Mouse (Mus musculus): Measurements from ENCODE around the gene Kcnk7. TPM values are rescaled to one million over a fixed set of nuclear protein-coding genes. Genes with fewer than 3 reads are reported as not detected.

Kcnk7 gene
- total and polyA plus RNA-seq, 2 experiments from 2014 or later, result 0.30 TPM; not detected in 1

- Histone ChIP-seq H3K27ac (ENCODE audit: low read depth) (peak overlapping the region; percentile 56), H3K4me3 (ENCODE audit: low read depth, low read length) (no peak overlapping the region), H3K9ac (replicated peaks; ENCODE audit: low read depth, low read length) (no peak overlapping the region), H3K9me3 (replicated peaks; ENCODE audit: control insufficient read depth, low read length) (no peaks in the 10 kb centered on the region), H3K4me2 (ENCODE audit: low read depth, low read length) (peak overlapping the region; percentile 32), H3K36me3 (replicated peaks; ENCODE audit: control insufficient read depth, insufficient read depth, low read length) (peaks cover 78% of the 10 kb centered on the region), H3K27me3 (ENCODE audit: control insufficient read depth, insufficient read depth, low read length) (no peaks in the 10 kb centered on the region), H3K4me1 (ENCODE audit: control insufficient read depth, insufficient read depth) (peaks cover 7% of the 10 kb centered on the region)
- TF ChIP-seq EP300 (IDR thresholded peaks at IDR 0.05; ENCODE audit: low read depth) (no peak), CTCF (IDR thresholded peaks at IDR 0.05; ENCODE audit: low read depth) (no peak)
- 72% methylated on average over 5 of the region's 5 CpGs for WGBS
- no peak for DNase-seq (ENCODE audit: low spot score)
- ATAC-seq (ENCODE audit: insufficient read depth, low read depth), result 0 out of 2 replicates have a peak, but pooled peaks have one; percentile 1
Observed at GRCm38 (mm10) chr19:5713255-5713654, 9.1 kb downstream of the Kcnk7 start.

GRCm38 (mm10) chr19:5713730-5714129 is 9.6 kb downstream of the Kcnk7 start:
- Histone ChIP-seq H3K4me3 (ENCODE audit: low read depth, low read length) (no peak overlapping the region), H3K4me1 (ENCODE audit: control insufficient read depth, insufficient read depth) (peaks cover 7% of the 10 kb centered on the region), H3K27ac (ENCODE audit: low read depth) (peak overlapping the region; percentile 56), H3K9ac (replicated peaks; ENCODE audit: low read depth, low read length) (no peak overlapping the region), H3K4me2 (ENCODE audit: low read depth, low read length) (peak overlapping the region; percentile 32), H3K9me3 (replicated peaks; ENCODE audit: control insufficient read depth, low read length) (no peaks in the 10 kb centered on the region), H3K36me3 (replicated peaks; ENCODE audit: control insufficient read depth, insufficient read depth, low read length) (peaks cover 78% of the 10 kb centered on the region), H3K27me3 (ENCODE audit: control insufficient read depth, insufficient read depth, low read length) (no peaks in the 10 kb centered on the region)
- WGBS, result 20% methylated on average over 2 of the region's 2 CpGs
- DNase-seq (ENCODE audit: low spot score) (peak; percentile 77), ATAC-seq (ENCODE audit: insufficient read depth, low read depth) (peak; percentile 66)
- no peak for TF ChIP-seq EP300 (IDR thresholded peaks at IDR 0.05; ENCODE audit: low read depth)
- TF ChIP-seq CTCF (IDR thresholded peaks at IDR 0.05; ENCODE audit: low read depth), result no peak

GRCm38 (mm10) chr19:5715793-5716688 is 11.9 kb downstream of the Kcnk7 start:
- H3K27me3 ChIP-seq (ENCODE audit: control insufficient read depth, insufficient read depth, low read length), result no peaks in the 10 kb centered on the region
- WGBS, result 53% methylated on average over 42 of the region's 43 CpGs
- DNase-seq (ENCODE audit: low spot score) (no peak), ATAC-seq (ENCODE audit: insufficient read depth, low read depth) (peak; percentile 51; the same call in 1 of the 2 replicates)
- no peaks in the 10 kb centered on the region for H3K9me3 ChIP-seq (replicated peaks; ENCODE audit: control insufficient read depth, low read length)
- TF ChIP-seq EP300 (IDR thresholded peaks at IDR 0.05; ENCODE audit: low read depth), result no peak
- peak; percentile 36 for TF ChIP-seq CTCF (IDR thresholded peaks at IDR 0.05; ENCODE audit: low read depth)
- no peak overlapping the region for H3K9ac ChIP-seq (replicated peaks; ENCODE audit: low read depth, low read length)
- H3K4me2 ChIP-seq (ENCODE audit: low read depth, low read length), result no peak overlapping the region
- H3K36me3 ChIP-seq (replicated peaks; ENCODE audit: control insufficient read depth, insufficient read depth, low read length), result peaks cover 79% of the 10 kb centered on the region
- H3K4me1 ChIP-seq (ENCODE audit: control insufficient read depth, insufficient read depth), result peaks cover 7% of the 10 kb centered on the region
- no peak overlapping the region for H3K4me3 ChIP-seq (ENCODE audit: low read depth, low read length)
- no peak overlapping the region for H3K27ac ChIP-seq (ENCODE audit: low read depth)

- H3K36me3 ChIP-seq (replicated peaks; ENCODE audit: control insufficient read depth, insufficient read depth, low read length), result peaks cover 87% of the 10 kb centered on the region
- no peaks in the 10 kb centered on the region for H3K27me3 ChIP-seq (ENCODE audit: control insufficient read depth, insufficient read depth, low read length)
- H3K4me2 ChIP-seq (ENCODE audit: low read depth, low read length), result no peak overlapping the region
- no peak for TF ChIP-seq EP300 (IDR thresholded peaks at IDR 0.05; ENCODE audit: low read depth)
- TF ChIP-seq CTCF (IDR thresholded peaks at IDR 0.05; ENCODE audit: low read depth), result no peak
- ATAC-seq (ENCODE audit: insufficient read depth, low read depth) (no peak), DNase-seq (ENCODE audit: low spot score) (no peak)
- no peak overlapping the region for H3K27ac ChIP-seq (ENCODE audit: low read depth)
- H3K9me3 ChIP-seq (replicated peaks; ENCODE audit: control insufficient read depth, low read length), result no peaks in the 10 kb centered on the region
- no peak overlapping the region for H3K4me3 ChIP-seq (ENCODE audit: low read depth, low read length)
- 49% methylated on average over 10 of the region's 10 CpGs for WGBS
- peaks cover 7% of the 10 kb centered on the region for H3K4me1 ChIP-seq (ENCODE audit: control insufficient read depth, insufficient read depth)
- no peak overlapping the region for H3K9ac ChIP-seq (replicated peaks; ENCODE audit: low read depth, low read length)
Observed at GRCm38 (mm10) chr19:5716955-5717354, 12.8 kb downstream of the Kcnk7 start.

GRCm38 (mm10) chr19:5721233-5721632 is 17.1 kb downstream of the Kcnk7 start:
- no peak overlapping the region for H3K4me3 ChIP-seq (ENCODE audit: low read depth, low read length)
- no peak overlapping the region for H3K4me2 ChIP-seq (ENCODE audit: low read depth, low read length)
- TF ChIP-seq EP300 (IDR thresholded peaks at IDR 0.05; ENCODE audit: low read depth), result no peak
- TF ChIP-seq CTCF (IDR thresholded peaks at IDR 0.05; ENCODE audit: low read depth), result no peak
- ATAC-seq (ENCODE audit: insufficient read depth, low read depth) (no peak), DNase-seq (ENCODE audit: low spot score) (no peak)
- peaks cover 68% of the 10 kb centered on the region for H3K36me3 ChIP-seq (replicated peaks; ENCODE audit: control insufficient read depth, insufficient read depth, low read length)
- H3K9me3 ChIP-seq (replicated peaks; ENCODE audit: control insufficient read depth, low read length), result no peaks in the 10 kb centered on the region
- H3K27ac ChIP-seq (ENCODE audit: low read depth), result no peak overlapping the region
- no peak overlapping the region for H3K9ac ChIP-seq (replicated peaks; ENCODE audit: low read depth, low read length)
- 89% methylated on average over 6 of the region's 6 CpGs for WGBS
- H3K4me1 ChIP-seq (ENCODE audit: control insufficient read depth, insufficient read depth), result peaks cover 11% of the 10 kb centered on the region
- H3K27me3 ChIP-seq (ENCODE audit: control insufficient read depth, insufficient read depth, low read length), result no peaks in the 10 kb centered on the region
